Mouse (Mus musculus): ENCODE results near the gene Tshz2. TPM values are rescaled to one million over a fixed set of nuclear protein-coding genes. Genes with fewer than 3 reads are reported as not detected.
A peak's percentile ranks its signal among the peaks of the same experiment; 100 is the strongest.

Tshz2 gene
- total RNA-seq, 2 experiments from 2014 or later: not detected

- peak; percentile 70 for ATAC-seq (replicated peaks; ENCODE audit: poor library complexity, severe bottlenecking)
Observed at GRCm38 (mm10) chr2:169790439-169791131, 157.8 kb downstream of the Tshz2 start.

- no peak for ATAC-seq (replicated peaks; ENCODE audit: poor library complexity, severe bottlenecking)
Observed at GRCm38 (mm10) chr2:169792706-169793105, 159.9 kb downstream of the Tshz2 start.

GRCm38 (mm10) chr2:169802241-169802640 lies 169.4 kb downstream of the Tshz2 start:
- no peak for ATAC-seq (replicated peaks; ENCODE audit: poor library complexity, severe bottlenecking)

- no peak for ATAC-seq (replicated peaks; ENCODE audit: poor library complexity, severe bottlenecking)
Observed at GRCm38 (mm10) chr2:169804380-169804779, 171.6 kb downstream of the Tshz2 start.

- no peak for ATAC-seq (replicated peaks; ENCODE audit: poor library complexity, severe bottlenecking)
Observed at GRCm38 (mm10) chr2:169805545-169805944, 172.7 kb downstream of the Tshz2 start.

GRCm38 (mm10) chr2:169811589-169811988 lies 178.8 kb downstream of the Tshz2 start:
- no peak for ATAC-seq (replicated peaks; ENCODE audit: poor library complexity, severe bottlenecking)

- no peak for ATAC-seq (replicated peaks; ENCODE audit: poor library complexity, severe bottlenecking)
Observed at GRCm38 (mm10) chr2:169812055-169812454, 179.2 kb downstream of the Tshz2 start.

GRCm38 (mm10) chr2:169812940-169813339 lies 180.1 kb downstream of the Tshz2 start:
- no peak for ATAC-seq (replicated peaks; ENCODE audit: poor library complexity, severe bottlenecking)

GRCm38 (mm10) chr2:169814351-169814750 lies 181.5 kb downstream of the Tshz2 start:
- ATAC-seq (replicated peaks; ENCODE audit: poor library complexity, severe bottlenecking): no peak

- ATAC-seq (replicated peaks; ENCODE audit: poor library complexity, severe bottlenecking): no peak
Observed at GRCm38 (mm10) chr2:169814757-169815156, 181.9 kb downstream of the Tshz2 start.

GRCm38 (mm10) chr2:169821021-169821441 lies 188.2 kb downstream of the Tshz2 start:
- no peak for ATAC-seq (replicated peaks; ENCODE audit: poor library complexity, severe bottlenecking)

GRCm38 (mm10) chr2:169825908-169826307 lies 193.1 kb downstream of the Tshz2 start:
- ATAC-seq (replicated peaks; ENCODE audit: poor library complexity, severe bottlenecking): no peak

- ATAC-seq (replicated peaks; ENCODE audit: poor library complexity, severe bottlenecking): no peak
Observed at GRCm38 (mm10) chr2:169826316-169826715, 193.5 kb downstream of the Tshz2 start.

- ATAC-seq (replicated peaks; ENCODE audit: poor library complexity, severe bottlenecking): no peak
Observed at GRCm38 (mm10) chr2:169826833-169827232, 194.0 kb downstream of the Tshz2 start.

GRCm38 (mm10) chr2:169832184-169832583 lies 199.4 kb downstream of the Tshz2 start:
- ATAC-seq (replicated peaks; ENCODE audit: poor library complexity, severe bottlenecking): no peak

- no peak for ATAC-seq (replicated peaks; ENCODE audit: poor library complexity, severe bottlenecking)
Observed at GRCm38 (mm10) chr2:169833638-169834037, 200.8 kb downstream of the Tshz2 start.

- ATAC-seq (replicated peaks; ENCODE audit: poor library complexity, severe bottlenecking): no peak
Observed at GRCm38 (mm10) chr2:169834602-169835001, 201.8 kb downstream of the Tshz2 start.

GRCm38 (mm10) chr2:169837031-169837605 lies 204.3 kb downstream of the Tshz2 start:
- no peak for ATAC-seq (replicated peaks; ENCODE audit: poor library complexity, severe bottlenecking)

- ATAC-seq (replicated peaks; ENCODE audit: poor library complexity, severe bottlenecking): no peak
Observed at GRCm38 (mm10) chr2:169838521-169838920, 205.7 kb downstream of the Tshz2 start.

- no peak for ATAC-seq (replicated peaks; ENCODE audit: poor library complexity, severe bottlenecking)
Observed at GRCm38 (mm10) chr2:169841442-169841841, 208.6 kb downstream of the Tshz2 start.

- no peak for ATAC-seq (replicated peaks; ENCODE audit: poor library complexity, severe bottlenecking)
Observed at GRCm38 (mm10) chr2:169842494-169842893, 209.7 kb downstream of the Tshz2 start.

- ATAC-seq (replicated peaks; ENCODE audit: poor library complexity, severe bottlenecking): no peak
Observed at GRCm38 (mm10) chr2:169843553-169843952, 210.7 kb downstream of the Tshz2 start.

Measured in granulocyte monocyte progenitor cell, adult 5-6 weeks (primary cell).